Mouse (Mus musculus) heart, adult 2 months (tissue): ENCODE measurements at regions not wholly inside any gene's neighbourhood (a gene's known extent, or its start where the extent isn't known, plus 50 kb on each side); places are given as distances from the start of the nearest gene placed in this dataset.

Experiments
- DNase-seq, 2 experiments: peaks; one replicate each; pipeline ENCODE4 v3.0.0; 2021
- H3K27ac ChIP-seq: fragments of 200-600 bp; 2 replicates; pipeline ENCODE4 v1.8.1; 2022
- H3K27me3 ChIP-seq: fragments of 200-500 bp; 2 replicates; pipeline ENCODE4 v1.6.1; 2012; ENCODE audit warnings: mild to moderate bottlenecking, low read length, inconsistent platforms, mixed read lengths; ENCODE audit not compliant: control insufficient read depth, insufficient read depth
- H3K36me3 ChIP-seq: fragments of 200-500 bp; 2 replicates; pipeline ENCODE4 v1.6.1; 2012; ENCODE audit warnings: low read length, inconsistent platforms; ENCODE audit not compliant: control insufficient read depth, insufficient read depth
- H3K4me1 ChIP-seq: fragments of 200-500 bp; 2 replicates; pipeline ENCODE4 v1.6.1; 2011; ENCODE audit warnings: low read length; ENCODE audit not compliant: control insufficient read depth, insufficient read depth
- H3K4me3 ChIP-seq: fragments of 200-600 bp; 2 replicates; pipeline ENCODE4 v1.8.1; 2022
- H3K79me2 ChIP-seq: fragments of 200-500 bp; replicated peaks from 2 replicates; pipeline ENCODE4 v1.6.1; 2012; ENCODE audit warnings: mild to moderate bottlenecking, inconsistent platforms, low read length, moderate library complexity, mixed read lengths; ENCODE audit not compliant: control insufficient read depth, insufficient read depth
- H3K9ac ChIP-seq: fragments of 200-500 bp; 2 replicates; pipeline ENCODE4 v1.6.1; 2012; ENCODE audit warnings: low read depth, mild to moderate bottlenecking, control low read depth, inconsistent platforms, low read length, mixed read lengths
- CTCF ChIP-seq: fragments of 200-600 bp; IDR thresholded peaks from 2 replicates; pipeline ENCODE4 v1.8.1; 2022; ENCODE audit warnings: antibody characterized with exemption, mild to moderate bottlenecking, moderate library complexity
- EP300 ChIP-seq: fragments of 200-500 bp; IDR thresholded peaks from 2 replicates; pipeline ENCODE4 v1.6.1; 2011; ENCODE audit warnings: low read depth, low read length, control low read depth; ENCODE audit not compliant: insufficient read depth
- POLR2A ChIP-seq: fragments of 200-500 bp; IDR thresholded peaks from 2 replicates; pipeline ENCODE4 v1.6.1; 2011; ENCODE audit warnings: mild to moderate bottlenecking, low read depth, low read length, control low read depth; ENCODE audit not compliant: insufficient read depth
- WGBS: fragments of 180-500 bp; shearing (Covaris S2); methylation state at CpG from one replicate; pipeline ENCODE4 v1.1.7; 2018; 5-methylcytosine and 5-hydroxymethylcytosine counted together
- intact Hi-C: fragments of 180-260 bp; cut with DNase I; formaldehyde crosslinking; loops from one replicate; pipeline ENCODE4 v1.15.1; 2025

DNA sequence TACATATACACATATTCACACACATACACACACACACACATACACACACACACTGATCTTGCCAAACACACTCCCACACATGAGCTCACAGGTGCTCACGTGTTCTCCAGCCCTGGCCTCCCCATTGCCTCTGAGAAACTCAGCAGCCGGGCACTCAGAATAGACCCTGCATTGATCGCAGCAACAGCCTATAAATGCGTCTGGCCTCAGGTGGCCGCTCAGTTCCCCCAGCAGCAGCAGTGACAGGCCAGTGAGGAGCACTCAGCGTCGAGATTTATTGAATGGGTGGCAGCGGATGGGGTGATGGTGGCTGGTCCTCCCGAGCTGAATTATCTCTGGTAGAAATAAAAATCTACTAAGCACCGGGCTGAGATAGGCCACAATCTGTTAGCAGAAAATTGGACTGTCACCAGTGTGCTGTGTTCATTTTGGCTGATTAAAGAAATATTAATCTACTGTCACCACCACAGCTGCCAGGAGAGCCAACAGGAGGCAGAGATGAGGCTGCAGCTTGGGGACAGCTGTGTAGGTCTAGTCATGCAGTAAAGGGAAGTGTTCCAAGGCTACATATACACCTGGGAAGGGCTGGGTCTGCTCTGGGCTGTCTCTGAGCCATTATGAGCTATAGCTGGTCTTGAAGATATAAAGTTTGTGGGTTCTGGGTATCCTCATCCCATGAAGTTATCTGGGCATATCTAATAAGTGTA, 80.4 kb upstream of the Ttc34 start:
- TF ChIP-seq EP300 (no peak), POLR2A (no peak), CTCF (no peak)
- H3K9ac ChIP-seq = no peak overlapping the region
- no peaks in the 10 kb centered on the region for H3K79me2 ChIP-seq
- H3K4me3 ChIP-seq = no peak overlapping the region
- no peak for DNase-seq
- no peak overlapping the region for H3K27ac ChIP-seq
- intact Hi-C loops = no loop called here
- no peaks in the 10 kb centered on the region for H3K36me3 ChIP-seq
- no peaks in the 10 kb centered on the region for H3K27me3 ChIP-seq
- H3K4me1 ChIP-seq = no peaks in the 10 kb centered on the region
- 77% methylated on average over 10 of the region's 10 CpGs for WGBS

DNA sequence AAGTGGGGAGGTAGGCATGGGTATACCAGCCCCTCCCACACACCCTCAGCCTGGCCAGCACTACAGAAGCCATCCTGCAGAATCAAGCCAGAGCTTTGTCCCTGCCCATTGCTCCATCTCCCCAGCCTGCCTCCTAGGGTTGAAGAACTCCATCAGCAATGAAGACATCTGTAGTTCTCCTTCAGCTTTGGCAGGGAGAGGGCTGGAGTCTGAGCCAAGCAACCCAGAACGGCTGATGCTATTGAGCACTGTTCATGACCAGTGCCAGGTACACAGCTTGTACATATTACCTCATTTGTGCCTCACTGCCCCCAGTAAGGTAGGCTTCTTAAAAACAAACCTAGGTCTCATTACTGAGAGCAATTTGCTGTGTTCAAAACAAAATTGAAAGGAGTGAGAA, 77.4 kb upstream of the Ttc34 start:
- WGBS = 39% methylated on average over 1 of the region's 1 CpGs
- H3K4me1 ChIP-seq = no peaks in the 10 kb centered on the region
- no peak overlapping the region for H3K4me3 ChIP-seq
- TF ChIP-seq EP300 = no peak
- TF ChIP-seq CTCF = no peak
- TF ChIP-seq POLR2A = no peak
- H3K36me3 ChIP-seq = no peaks in the 10 kb centered on the region
- H3K9ac ChIP-seq = no peak overlapping the region
- no peak for DNase-seq
- intact Hi-C loops = no loop called here
- H3K79me2 ChIP-seq = no peaks in the 10 kb centered on the region
- H3K27me3 ChIP-seq = no peaks in the 10 kb centered on the region
- H3K27ac ChIP-seq = no peak overlapping the region

DNA sequence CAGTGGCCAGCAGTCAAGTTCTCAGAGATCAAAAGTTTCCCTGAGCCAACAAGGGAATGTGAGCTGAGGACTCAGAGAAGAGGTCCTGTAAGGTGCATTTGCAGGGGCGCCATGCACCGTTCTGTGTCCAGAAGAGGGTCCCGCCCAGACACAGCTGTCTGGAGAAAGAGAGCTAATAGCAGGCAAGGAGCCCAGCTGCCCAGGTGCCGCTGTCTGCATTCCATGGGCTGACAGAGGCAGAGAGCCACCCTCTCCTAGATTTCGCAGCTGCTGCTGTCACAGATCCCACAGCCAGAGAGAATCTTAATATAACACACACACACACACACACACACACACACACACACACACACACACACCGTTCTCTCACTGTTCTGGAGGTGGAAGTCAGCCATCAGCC, 73.0 kb upstream of the Ttc34 start:
- Histone ChIP-seq H3K27me3 (no peaks in the 10 kb centered on the region), H3K36me3 (no peaks in the 10 kb centered on the region), H3K79me2 (no peaks in the 10 kb centered on the region), H3K4me1 (no peaks in the 10 kb centered on the region), H3K9ac (no peak overlapping the region), H3K4me3 (no peak overlapping the region), H3K27ac (no peak overlapping the region)
- no peak for DNase-seq
- whole genome bisulfite sequencing = 66% methylated on average over 6 of the region's 6 CpGs
- intact Hi-C loops = no loop called here
- TF ChIP-seq EP300 = no peak
- TF ChIP-seq POLR2A = no peak
- TF ChIP-seq CTCF = no peak

DNA sequence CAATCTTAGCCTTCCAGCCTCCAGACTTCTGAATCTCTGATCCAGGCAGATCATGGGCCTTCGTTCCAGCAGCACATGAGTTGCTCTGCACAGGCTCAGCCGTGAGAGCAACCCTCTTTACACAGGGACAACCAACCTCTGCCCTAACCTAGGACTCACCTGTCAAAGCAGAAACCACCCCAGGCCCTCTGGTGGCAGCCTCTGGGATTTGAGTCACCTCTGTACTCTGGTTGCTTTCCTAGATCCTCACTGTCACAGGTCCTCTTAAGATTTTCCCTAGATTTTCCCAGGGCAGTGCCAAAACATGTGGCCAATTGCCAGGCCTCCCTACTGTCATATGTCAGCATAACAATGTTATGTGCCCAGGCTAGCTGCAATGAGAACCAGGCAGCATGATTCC, 71.1 kb upstream of the Ttc34 start:
- H3K27me3 ChIP-seq = no peaks in the 10 kb centered on the region
- H3K36me3 ChIP-seq = no peaks in the 10 kb centered on the region
- 60% methylated on average over 2 of the region's 2 CpGs for WGBS
- no peak overlapping the region for H3K27ac ChIP-seq
- no peaks in the 10 kb centered on the region for H3K79me2 ChIP-seq
- H3K9ac ChIP-seq = no peak overlapping the region
- intact Hi-C loops = no loop called here
- peak in 1 of 2 experiments; percentile 23 for DNase-seq
- no peak overlapping the region for H3K4me3 ChIP-seq
- no peak for TF ChIP-seq POLR2A
- TF ChIP-seq EP300 = no peak
- TF ChIP-seq CTCF = peak; percentile 61
- H3K4me1 ChIP-seq = no peaks in the 10 kb centered on the region

DNA sequence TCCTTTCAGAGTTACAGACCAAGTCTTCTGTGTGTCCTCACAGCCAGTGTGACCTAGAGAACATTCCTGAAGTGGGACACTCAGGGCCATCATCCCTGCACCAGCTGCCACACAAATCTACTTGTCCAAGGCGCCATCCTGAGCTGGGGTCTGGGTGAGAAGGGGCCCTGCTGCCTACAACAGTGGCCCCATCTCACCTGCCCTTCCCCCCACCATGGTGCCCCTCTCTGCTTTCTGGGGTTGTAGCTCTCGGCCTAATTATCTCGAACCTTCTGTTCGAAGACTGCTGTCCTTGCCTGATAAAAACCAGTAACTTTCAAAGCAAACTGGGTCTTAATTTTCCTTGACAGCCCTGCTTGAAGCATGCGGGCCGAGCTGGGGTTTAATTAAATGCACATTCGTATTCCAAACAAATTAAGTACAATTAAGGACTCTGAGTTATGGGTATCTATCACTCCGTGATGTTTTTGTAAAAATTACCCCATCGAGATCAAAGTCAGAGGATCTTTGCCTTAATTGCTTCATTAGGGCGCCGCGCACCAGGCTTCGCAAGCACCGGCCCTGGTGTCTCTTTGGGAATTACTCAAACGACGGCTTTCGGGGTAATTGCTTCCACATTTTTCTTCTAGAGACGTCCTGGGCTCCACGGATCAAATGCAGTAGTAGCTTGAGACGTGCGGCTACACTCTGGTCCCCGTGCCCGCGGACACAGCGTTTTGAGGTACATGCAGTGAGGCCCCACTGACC, 65.8 kb upstream of the Ttc34 start:
- H3K36me3 ChIP-seq = no peaks in the 10 kb centered on the region
- TF ChIP-seq CTCF (no peak), EP300 (no peak)
- H3K27me3 ChIP-seq = no peaks in the 10 kb centered on the region
- no peak overlapping the region for H3K9ac ChIP-seq
- no peak overlapping the region for H3K4me3 ChIP-seq
- DNase-seq = no peak
- no peaks in the 10 kb centered on the region for H3K4me1 ChIP-seq
- 80% methylated on average over 25 of the region's 25 CpGs for WGBS
- intact Hi-C loops = no loop called here
- no peaks in the 10 kb centered on the region for H3K79me2 ChIP-seq
- no peak overlapping the region for H3K27ac ChIP-seq

DNA sequence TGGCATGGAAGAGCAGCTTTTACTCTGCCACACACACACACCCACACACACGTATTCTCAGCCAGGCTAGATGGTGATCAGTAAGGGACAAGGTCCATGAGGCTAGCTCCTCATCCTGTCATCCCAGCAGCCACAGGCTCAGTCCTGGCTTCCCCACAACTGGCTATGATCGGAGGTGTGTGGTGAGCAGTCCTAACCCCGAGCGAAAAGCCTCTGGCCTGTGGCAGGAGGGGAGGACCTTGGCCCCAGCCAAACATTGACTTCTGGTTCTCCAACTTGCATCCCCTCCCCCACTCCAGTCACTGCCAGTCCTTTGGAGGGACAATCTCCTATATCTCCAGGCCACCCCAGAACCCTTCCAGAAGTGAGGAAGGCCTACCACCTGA, 65.2 kb upstream of the Ttc34 start:
- no peak for DNase-seq
- Histone ChIP-seq H3K27ac (no peak overlapping the region), H3K4me3 (no peak overlapping the region), H3K27me3 (no peaks in the 10 kb centered on the region), H3K79me2 (no peaks in the 10 kb centered on the region), H3K4me1 (no peaks in the 10 kb centered on the region), H3K9ac (no peak overlapping the region), H3K36me3 (no peaks in the 10 kb centered on the region)
- intact Hi-C loops = no loop called here
- 78% methylated on average over 4 of the region's 4 CpGs for WGBS
- TF ChIP-seq POLR2A (no peak), CTCF (no peak), EP300 (no peak)
